Mouse (Mus musculus): ENCODE measurements around the gene Gins1. TPM values are rescaled to one million over a fixed set of nuclear protein-coding genes. Genes with fewer than 3 reads are reported as not detected.
"Not testable (repeated sequence)": the region's sequence is repeated elsewhere in the genome, so short reads cannot be mapped to it uniquely, and the experiment has no call there.

Gene Gins1
- polyA plus RNA-seq, 1 experiment from 2014 or later: 62.7 TPM

- H3K4me2 ChIP-seq; H3K9ac ChIP-seq; H3K4me3 ChIP-seq; H3K27ac ChIP-seq; ATAC-seq; H3K9me3 ChIP-seq (replicated peaks); H3K4me1 ChIP-seq; H3K27me3 ChIP-seq: not testable (repeated sequence)
- WGBS: 91% methylated on average over 5 of the region's 5 CpGs
- H3K36me3 ChIP-seq (ENCODE audit: poor library complexity, severe bottlenecking): peaks cover 70% of the 10 kb centered on the region
Observed at GRCm38 (mm10) chr2:150947341-150947740, 42.1 kb downstream of the Gins1 start.

GRCm38 (mm10) chr2:150947880-150948611 is 42.8 kb downstream of the Gins1 start:
- H3K4me1 ChIP-seq; H3K27ac ChIP-seq; H3K4me3 ChIP-seq; H3K9me3 ChIP-seq (replicated peaks); ATAC-seq; H3K27me3 ChIP-seq; H3K9ac ChIP-seq; H3K4me2 ChIP-seq: not testable (repeated sequence)
- H3K36me3 ChIP-seq (ENCODE audit: poor library complexity, severe bottlenecking): peaks cover 73% of the 10 kb centered on the region
- WGBS: 92% methylated on average over 12 of the region's 12 CpGs

GRCm38 (mm10) chr2:150948786-150949185 is 43.6 kb downstream of the Gins1 start:
- 83% methylated on average over 5 of the region's 5 CpGs for WGBS

GRCm38 (mm10) chr2:150949652-150950051 is 44.5 kb downstream of the Gins1 start:
- H3K27me3 ChIP-seq: no peaks in the 10 kb centered on the region
- H3K36me3 ChIP-seq (ENCODE audit: poor library complexity, severe bottlenecking): peaks cover 68% of the 10 kb centered on the region
- H3K4me2 ChIP-seq: no peak overlapping the region
- no peaks in the 10 kb centered on the region for H3K4me1 ChIP-seq
- no peak overlapping the region for H3K9ac ChIP-seq
- WGBS: 88% methylated on average over 3 of the region's 3 CpGs
- no peak overlapping the region for H3K4me3 ChIP-seq
- H3K27ac ChIP-seq: no peak overlapping the region
- no peaks in the 10 kb centered on the region for H3K9me3 ChIP-seq (replicated peaks)
- no peak for ATAC-seq

More at GRCm38 (mm10) chr2:150948786-150949185, 43.6 kb downstream of the Gins1 start:
- ATAC-seq: no peak
- Histone ChIP-seq H3K4me2 (no peak overlapping the region), H3K4me1 (no peaks in the 10 kb centered on the region), H3K4me3 (no peak overlapping the region), H3K9me3 (replicated peaks) (no peaks in the 10 kb centered on the region), H3K36me3 (ENCODE audit: poor library complexity, severe bottlenecking) (peaks cover 72% of the 10 kb centered on the region), H3K27me3 (no peaks in the 10 kb centered on the region), H3K9ac (no peak overlapping the region), H3K27ac (no peak overlapping the region)

- no peak overlapping the region for H3K4me2 ChIP-seq
- no peaks in the 10 kb centered on the region for H3K4me1 ChIP-seq
- H3K36me3 ChIP-seq (ENCODE audit: poor library complexity, severe bottlenecking): peaks cover 68% of the 10 kb centered on the region
- no peak overlapping the region for H3K9ac ChIP-seq
- H3K4me3 ChIP-seq: no peak overlapping the region
- no peak overlapping the region for H3K27ac ChIP-seq
- 95% methylated on average over 6 of the region's 6 CpGs for WGBS
- H3K27me3 ChIP-seq: no peaks in the 10 kb centered on the region
- no peak for ATAC-seq
- H3K9me3 ChIP-seq (replicated peaks): no peaks in the 10 kb centered on the region
Observed at GRCm38 (mm10) chr2:150950056-150950455, 44.9 kb downstream of the Gins1 start.

- Histone ChIP-seq H3K4me3 (no peak overlapping the region), H3K4me1 (no peaks in the 10 kb centered on the region), H3K9me3 (replicated peaks) (no peaks in the 10 kb centered on the region), H3K27ac (no peak overlapping the region), H3K9ac (no peak overlapping the region), H3K27me3 (no peaks in the 10 kb centered on the region), H3K36me3 (ENCODE audit: poor library complexity, severe bottlenecking) (peaks cover 72% of the 10 kb centered on the region), H3K4me2 (no peak overlapping the region)
- no peak for ATAC-seq
- 91% methylated on average over 2 of the region's 2 CpGs for WGBS
Observed at GRCm38 (mm10) chr2:150951201-150951600, 46.0 kb downstream of the Gins1 start.

GRCm38 (mm10) chr2:150955859-150956258 is 50.7 kb downstream of the Gins1 start:
- H3K9ac ChIP-seq: no peak overlapping the region
- no peaks in the 10 kb centered on the region for H3K27me3 ChIP-seq
- H3K36me3 ChIP-seq (ENCODE audit: poor library complexity, severe bottlenecking): peaks cover 87% of the 10 kb centered on the region
- H3K4me2 ChIP-seq: no peak overlapping the region
- ATAC-seq: no peak
- no peak overlapping the region for H3K4me3 ChIP-seq
- H3K4me1 ChIP-seq: no peaks in the 10 kb centered on the region
- H3K9me3 ChIP-seq (replicated peaks): no peaks in the 10 kb centered on the region
- 77% methylated on average over 1 of the region's 1 CpGs for WGBS
- H3K27ac ChIP-seq: no peak overlapping the region

- H3K36me3 ChIP-seq (ENCODE audit: poor library complexity, severe bottlenecking): peaks cover 87% of the 10 kb centered on the region
- no peak overlapping the region for H3K27ac ChIP-seq
- WGBS: 91% methylated on average over 10 of the region's 10 CpGs
Observed at GRCm38 (mm10) chr2:150959521-150959920, 54.3 kb downstream of the Gins1 start.

GRCm38 (mm10) chr2:150963246-150963645 is 58.0 kb downstream of the Gins1 start:
- Histone ChIP-seq H3K9me3 (replicated peaks) (no peaks in the 10 kb centered on the region), H3K4me1 (no peaks in the 10 kb centered on the region), H3K27me3 (no peaks in the 10 kb centered on the region), H3K36me3 (ENCODE audit: poor library complexity, severe bottlenecking) (peaks cover 83% of the 10 kb centered on the region), H3K4me3 (no peak overlapping the region), H3K27ac (no peak overlapping the region), H3K9ac (no peak overlapping the region), H3K4me2 (no peak overlapping the region)
- no peak for ATAC-seq
- 93% methylated on average over 3 of the region's 3 CpGs for WGBS

More at GRCm38 (mm10) chr2:150959521-150959920, 54.3 kb downstream of the Gins1 start:
- Histone ChIP-seq H3K9ac (no peak overlapping the region), H3K27me3 (no peaks in the 10 kb centered on the region), H3K4me3 (no peak overlapping the region), H3K4me2 (no peak overlapping the region), H3K9me3 (replicated peaks) (no peaks in the 10 kb centered on the region), H3K4me1 (no peaks in the 10 kb centered on the region)
- ATAC-seq: no peak

- no peaks in the 10 kb centered on the region for H3K4me1 ChIP-seq
- H3K27me3 ChIP-seq: no peaks in the 10 kb centered on the region
- 83% methylated on average over 3 of the region's 3 CpGs for WGBS
- H3K4me2 ChIP-seq: no peak overlapping the region
- H3K36me3 ChIP-seq (ENCODE audit: poor library complexity, severe bottlenecking): peaks cover 78% of the 10 kb centered on the region
- H3K9me3 ChIP-seq (replicated peaks): no peaks in the 10 kb centered on the region
- no peak overlapping the region for H3K9ac ChIP-seq
- H3K4me3 ChIP-seq: no peak overlapping the region
- no peak overlapping the region for H3K27ac ChIP-seq
- ATAC-seq: no peak
Observed at GRCm38 (mm10) chr2:150964641-150965040, 59.4 kb downstream of the Gins1 start.

- 94% methylated on average over 10 of the region's 10 CpGs for WGBS
- H3K9ac ChIP-seq: no peak overlapping the region
- no peak overlapping the region for H3K27ac ChIP-seq
- no peaks in the 10 kb centered on the region for H3K27me3 ChIP-seq
- no peak overlapping the region for H3K4me2 ChIP-seq
- H3K4me3 ChIP-seq: no peak overlapping the region
- peaks cover 80% of the 10 kb centered on the region for H3K36me3 ChIP-seq (ENCODE audit: poor library complexity, severe bottlenecking)
- ATAC-seq: no peak
- no peaks in the 10 kb centered on the region for H3K9me3 ChIP-seq (replicated peaks)
- H3K4me1 ChIP-seq: no peaks in the 10 kb centered on the region
Observed at GRCm38 (mm10) chr2:150965951-150966350, 60.8 kb downstream of the Gins1 start.

- no peaks in the 10 kb centered on the region for H3K27me3 ChIP-seq
- no peak for ATAC-seq
- no peak overlapping the region for H3K27ac ChIP-seq
- WGBS: 89% methylated on average over 2 of the region's 2 CpGs
- no peak overlapping the region for H3K9ac ChIP-seq
- H3K9me3 ChIP-seq (replicated peaks): no peaks in the 10 kb centered on the region
- peaks cover 85% of the 10 kb centered on the region for H3K36me3 ChIP-seq (ENCODE audit: poor library complexity, severe bottlenecking)
- no peak overlapping the region for H3K4me3 ChIP-seq
- no peaks in the 10 kb centered on the region for H3K4me1 ChIP-seq
- H3K4me2 ChIP-seq: no peak overlapping the region
Observed at GRCm38 (mm10) chr2:150967491-150967890, 62.3 kb downstream of the Gins1 start.

- H3K27ac ChIP-seq: no peak overlapping the region
- H3K4me3 ChIP-seq: no peak overlapping the region
- H3K4me2 ChIP-seq: no peak overlapping the region
- H3K27me3 ChIP-seq: no peaks in the 10 kb centered on the region
- ATAC-seq: no peak
- H3K36me3 ChIP-seq (ENCODE audit: poor library complexity, severe bottlenecking): peaks cover 88% of the 10 kb centered on the region
- no peaks in the 10 kb centered on the region for H3K4me1 ChIP-seq
- 91% methylated on average over 2 of the region's 2 CpGs for WGBS
- H3K9ac ChIP-seq: no peak overlapping the region
- no peaks in the 10 kb centered on the region for H3K9me3 ChIP-seq (replicated peaks)
Observed at GRCm38 (mm10) chr2:150969231-150969630, 64.0 kb downstream of the Gins1 start.

All from forebrain, embryonic 13.5 days (tissue).